Mouse (Mus musculus) forebrain, embryonic 12.5 days (tissue): ENCODE data around the gene Anpep. TPM values are rescaled to one million over a fixed set of nuclear protein-coding genes. Genes with fewer than 3 reads are reported as not detected.

Experiments
- polyA plus RNA-seq: library from polyadenylated mRNA; unstranded; fragments of >200 nt; fragmentation: Nextera tagmentation; extraction: Ambion mirVana; gene quantifications from 2 replicates; pipeline ENCODE4 v1.2.1, GENCODE M21; 2016

Gene Anpep
- polyA plus RNA-seq, 1 experiment from 2014 or later: 1.9 TPM

Other genes starting within 250 kb of the Anpep start
- gene Rhcg, start 243.4 kb downstream of the Anpep start, polyA plus RNA-seq: 7.1 and 8.5 TPM in 2 replicates
- 15.5 and 16.4 TPM in 2 replicates for gene Ticrr, start 200.9 kb downstream of the Anpep start, polyA plus RNA-seq
- 7.0 and 7.7 TPM in 2 replicates for gene Kif7, start 145.3 kb downstream of the Anpep start, polyA plus RNA-seq
- 0.13 TPM in 1 of 2 replicates, not detected in the other for gene Plin1, start 128.2 kb downstream of the Anpep start, polyA plus RNA-seq
- 9.4 and 9.5 TPM in 2 replicates for gene Pex11a, start 117.9 kb downstream of the Anpep start, polyA plus RNA-seq
- gene Wdr93, start 117.9 kb downstream of the Anpep start, polyA plus RNA-seq: 0.14 and 0.24 TPM in 2 replicates
- not detected in 2 replicates for gene Mesp1, start 67.3 kb downstream of the Anpep start, polyA plus RNA-seq
- gene Mesp2, start 50.3 kb downstream of the Anpep start, polyA plus RNA-seq: 0.46 and 0.75 TPM in 2 replicates
- 48.2 and 58.7 TPM in 2 replicates for gene Ap3s2, start 59.6 kb upstream of the Anpep start, polyA plus RNA-seq
- gene Arpin, start 74.3 kb upstream of the Anpep start, polyA plus RNA-seq: 18.5 and 19.9 TPM in 2 replicates
- gene Zfp710, start 163.8 kb upstream of the Anpep start, polyA plus RNA-seq: 30.5 and 33.9 TPM in 2 replicates